In the genomic region with DNA sequence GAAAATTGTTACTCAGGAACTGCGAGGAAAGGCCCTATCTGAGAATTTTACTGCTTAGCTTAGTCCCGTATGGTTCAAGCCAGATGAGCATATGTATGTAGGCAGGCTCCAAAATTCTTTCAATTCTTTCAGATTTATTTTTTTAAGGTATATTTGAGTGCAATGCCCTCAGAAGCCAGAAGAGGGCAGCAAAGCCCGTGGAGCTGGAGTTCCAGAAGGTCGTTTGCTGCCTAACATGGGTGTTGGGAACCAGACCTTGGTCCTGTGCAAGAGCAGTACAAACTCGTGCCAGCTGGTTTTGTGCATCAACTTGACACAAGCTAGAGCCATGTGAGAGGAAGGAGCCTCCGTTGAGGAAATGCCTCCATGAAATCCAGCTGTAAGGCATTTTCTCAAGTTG, we compare ENCODE assay signal across 12 mouse cellular contexts. TPM values are rescaled to one million over a fixed set of nuclear protein-coding genes. Genes with fewer than 3 reads are reported as not detected.
DNase-seq lines count a peak whose midpoint lies in the region; ATAC-seq and TF ChIP-seq lines count a peak whose summit lies in the region.
"Had no signal": no experiment of that assay in that cellular context is flagged by ENCODE, and none has a peak within 500 bp of the region (broad histone marks: within the 10 kb centered on the region; RNA-seq: fewer than 3 reads in every experiment).

No protein-coding gene starts in this region.

- no peak overlapping the region for H3K9ac ChIP-seq in limb, embryonic 11.5 days (ENCODE audit: low read length)
- H3K9ac ChIP-seq in ES-Bruce4 (ENCODE audit: low read depth, poor library complexity, severe bottlenecking): no peak overlapping the region
- H3K9ac ChIP-seq: embryonic facial prominence, embryonic 13.5 days; hindbrain, embryonic 14.5 days had no signal

- no peak for TF ChIP-seq POLR2A in ES-Bruce4 (IDR thresholded peaks at IDR 0.05; ENCODE audit: insufficient read depth, low read length)

- H3K9me3 ChIP-seq in limb, embryonic 11.5 days (ENCODE audit: control insufficient read depth, low read length): no peaks in the 10 kb centered on the region
- no peaks in the 10 kb centered on the region for H3K9me3 ChIP-seq in limb, embryonic 10.5 days (replicated peaks)
- no peaks in the 10 kb centered on the region for H3K9me3 ChIP-seq in ES-Bruce4 (replicated peaks; ENCODE audit: control insufficient read depth, insufficient read depth, low read length, poor library complexity, severe bottlenecking)
- H3K9me3 ChIP-seq: embryonic facial prominence, embryonic 13.5 days had no signal

- H3K27me3 ChIP-seq in limb, embryonic 11.5 days (ENCODE audit: control insufficient read depth, insufficient read depth, low read length): no peaks in the 10 kb centered on the region
- H3K27me3 ChIP-seq in limb, embryonic 10.5 days (ENCODE audit: low read depth, poor library complexity, severe bottlenecking): no peaks in the 10 kb centered on the region
- H3K27me3 ChIP-seq in ES-Bruce4 (ENCODE audit: control insufficient read depth, insufficient read depth, low read length, poor library complexity, severe bottlenecking): no peaks in the 10 kb centered on the region
- H3K27me3 ChIP-seq: embryonic facial prominence, embryonic 13.5 days had no signal

- peak; percentile 29 for DNase-seq in limb, embryonic 11.5 days (ENCODE audit: low spot score)
- no peak for DNase-seq in limb, embryonic 10.5 days (ENCODE audit: low spot score)
- DNase-seq in B cell, adult 2 months: peak; percentile 19 to 20
- no peak for DNase-seq in left cerebral cortex, adult 9 months (ENCODE audit: low spot score in 2 of 2)
- DNase-seq in right cerebral cortex, postnatal 10 days (ENCODE audit: low spot score in 2 of 2): no peak
- DNase-seq: adrenal gland, postnatal 36 days had no signal

- TF ChIP-seq CTCF in ES-Bruce4 (IDR thresholded peaks at IDR 0.05; ENCODE audit: low read depth, low read length): peak; percentile 67

- WGBS in limb, embryonic 11.5 days: 52% methylated on average over 6 of the region's 6 CpGs
- WGBS in limb, embryonic 10.5 days: 56% methylated on average over 6 of the region's 6 CpGs

- no peak overlapping the region for H3K4me3 ChIP-seq in limb, embryonic 11.5 days (ENCODE audit: low read depth, low read length)
- no peak overlapping the region for H3K4me3 ChIP-seq in limb, embryonic 10.5 days
- H3K4me3 ChIP-seq in ES-Bruce4 (ENCODE audit: low read depth, low read length): no peak overlapping the region
- H3K4me3 ChIP-seq: embryonic facial prominence, embryonic 13.5 days; midbrain, embryonic 10.5 days had no signal

- no peaks in the 10 kb centered on the region for H3K4me1 ChIP-seq in limb, embryonic 11.5 days (ENCODE audit: control insufficient read depth, insufficient read depth, low read length)
- no peaks in the 10 kb centered on the region for H3K4me1 ChIP-seq in limb, embryonic 10.5 days
- no peaks in the 10 kb centered on the region for H3K4me1 ChIP-seq in ES-Bruce4 (ENCODE audit: control insufficient read depth, insufficient read depth, low read length)
- H3K4me1 ChIP-seq: embryonic facial prominence, embryonic 13.5 days; midbrain, embryonic 10.5 days had no signal

- TF ChIP-seq EP300 in ES-Bruce4 (IDR thresholded peaks at IDR 0.05; ENCODE audit: insufficient read depth, low read depth, low read length): no peak

- H3K27ac ChIP-seq in limb, embryonic 11.5 days (replicated peaks; ENCODE audit: low read depth, low read length): no peak overlapping the region
- no peak overlapping the region for H3K27ac ChIP-seq in limb, embryonic 10.5 days
- H3K27ac ChIP-seq in ES-Bruce4 (ENCODE audit: insufficient read depth, low read length): no peak overlapping the region
- H3K27ac ChIP-seq: embryonic facial prominence, embryonic 13.5 days; hindbrain, embryonic 14.5 days; midbrain, embryonic 10.5 days had no signal

- no peaks in the 10 kb centered on the region for H3K36me3 ChIP-seq in limb, embryonic 11.5 days (ENCODE audit: control insufficient read depth, insufficient read depth, low read length)
- no peaks in the 10 kb centered on the region for H3K36me3 ChIP-seq in limb, embryonic 10.5 days
- H3K36me3 ChIP-seq in ES-Bruce4 (ENCODE audit: control insufficient read depth, insufficient read depth, low read length, poor library complexity, severe bottlenecking): no peaks in the 10 kb centered on the region
- H3K36me3 ChIP-seq: embryonic facial prominence, embryonic 13.5 days; midbrain, embryonic 10.5 days had no signal

- no peak overlapping the region for H3K4me2 ChIP-seq in limb, embryonic 11.5 days (ENCODE audit: low read depth, severe bottlenecking)
- H3K4me2 ChIP-seq: embryonic facial prominence, embryonic 13.5 days; hindbrain, embryonic 14.5 days had no signal

- no peak for ATAC-seq in limb, embryonic 11.5 days (ENCODE audit: insufficient number of reproducible peaks, low FRiP score, low TSS enrichment, low read depth)
- 0 out of 2 replicates have a peak, but pooled peaks have one; percentile 33 for ATAC-seq in granulocyte monocyte progenitor cell, adult 5-6 weeks (replicated peaks; ENCODE audit: poor library complexity, severe bottlenecking)

RNA-seq across cellular contexts. Expression of gene Cpne4, which starts 11.6 kb away (rescaled TPM):
- not detected in 2 replicates for polyA plus RNA-seq in limb, embryonic 11.5 days (2014; fragmentation: Nextera tagmentation; extraction: Ambion mirVana)
- 0.41 TPM in 1 of 2 replicates, not detected in the other for polyA plus RNA-seq in limb, embryonic 10.5 days (2016; fragmentation: Nextera tagmentation; extraction: Ambion mirVana)
- not detected in 2 replicates for polyA plus RNA-seq in ES-Bruce4 (2011; ENCODE audit: insufficient read depth, insufficient read length, low read depth, missing spikeins)
- total RNA-seq in granulocyte monocyte progenitor cell, adult 5-6 weeks (2014; fragmentation: Nextera tagmentation): not detected in 2 replicates
- total RNA-seq in granulocyte monocyte progenitor cell, adult 5-6 weeks (2017): not detected in 2 replicates
- total RNA-seq: gastrocnemius, adult 8-10 months had no signal

Comparison
In these comparisons a context has a peak if more than half of its experiments do, and no peak if none do; other contexts are left out.
1. DNase-seq: peak in limb, embryonic 11.5 days (single experiment) and B cell, adult 2 months (2 of 2); none in limb, embryonic 10.5 days (single experiment), left cerebral cortex, adult 9 months (0 of 2) and right cerebral cortex, postnatal 10 days (0 of 2).